Mouse (Mus musculus) right cerebral cortex, postnatal 25 days (tissue): Measurements from ENCODE around the gene Ptcd2.
A peak's percentile ranks its signal among the peaks of the same experiment; 100 is the strongest.
"Not testable (repeated sequence)": the region's sequence is repeated elsewhere in the genome, so short reads cannot be mapped to it uniquely, and the experiment has no call there.

ENCODE experiments used
- DNase-seq: peaks from one replicate; pipeline ENCODE4 v3.0.0; 2022

Ptcd2 gene

GRCm38 (mm10) chr13:99355072-99355471, 10.6 kb upstream of the Ptcd2 start:
- DNase-seq: no peak

- no peak for DNase-seq
These were observed 9.0 kb upstream of the Ptcd2 start for GRCm38 (mm10) chr13:99353490-99353851.

- peak; percentile 97 for DNase-seq
These were observed 8.4 kb upstream of the Ptcd2 start for GRCm38 (mm10) chr13:99352758-99353489.

GRCm38 (mm10) chr13:99351596-99351995, 7.1 kb upstream of the Ptcd2 start:
- DNase-seq: no peak

- no peak for DNase-seq
These were observed 6.7 kb upstream of the Ptcd2 start for GRCm38 (mm10) chr13:99351186-99351585.

GRCm38 (mm10) chr13:99350009-99350408, 5.5 kb upstream of the Ptcd2 start:
- DNase-seq: no peak

- DNase-seq: no peak
These were observed 468 bp downstream of the Ptcd2 start for GRCm38 (mm10) chr13:99343876-99344598.

GRCm38 (mm10) chr13:99341504-99341903, 3.0 kb downstream of the Ptcd2 start:
- DNase-seq: no peak

- no peak for DNase-seq
These were observed 7.0 kb downstream of the Ptcd2 start for GRCm38 (mm10) chr13:99337510-99337909.

GRCm38 (mm10) chr13:99331255-99331654, 13.2 kb downstream of the Ptcd2 start:
- no peak for DNase-seq

- not testable (repeated sequence) for DNase-seq
These were observed 20.2 kb downstream of the Ptcd2 start for GRCm38 (mm10) chr13:99324337-99324685.

- DNase-seq: no peak
These were observed 20.7 kb downstream of the Ptcd2 start for GRCm38 (mm10) chr13:99323632-99324336.

- not testable (repeated sequence) for DNase-seq
These were observed 21.6 kb downstream of the Ptcd2 start for GRCm38 (mm10) chr13:99322915-99323314.

- no peak for DNase-seq
These were observed 24.1 kb downstream of the Ptcd2 start for GRCm38 (mm10) chr13:99320453-99320852.

GRCm38 (mm10) chr13:99317058-99317457, 27.4 kb downstream of the Ptcd2 start:
- DNase-seq: peak; percentile 33

GRCm38 (mm10) chr13:99316366-99316765, 28.1 kb downstream of the Ptcd2 start:
- DNase-seq: no peak

- DNase-seq: no peak
These were observed 29.8 kb downstream of the Ptcd2 start for GRCm38 (mm10) chr13:99314657-99315181.

- DNase-seq: no peak
These were observed 30.4 kb downstream of the Ptcd2 start for GRCm38 (mm10) chr13:99314098-99314497.

- DNase-seq: no peak
These were observed 36.1 kb downstream of the Ptcd2 start for GRCm38 (mm10) chr13:99308393-99308792.

- no peak for DNase-seq
These were observed 36.6 kb downstream of the Ptcd2 start for GRCm38 (mm10) chr13:99307930-99308359.

- DNase-seq: no peak
These were observed 38.3 kb downstream of the Ptcd2 start for GRCm38 (mm10) chr13:99306164-99306563.

- DNase-seq: no peak
These were observed 39.3 kb downstream of the Ptcd2 start for GRCm38 (mm10) chr13:99305186-99305585.

GRCm38 (mm10) chr13:99304365-99304764, 40.1 kb downstream of the Ptcd2 start:
- DNase-seq: no peak

GRCm38 (mm10) chr13:99303846-99304245, 40.7 kb downstream of the Ptcd2 start:
- DNase-seq: peak; percentile 55
